ENCODE assay signal across 8 mouse cellular contexts in the genomic region with DNA sequence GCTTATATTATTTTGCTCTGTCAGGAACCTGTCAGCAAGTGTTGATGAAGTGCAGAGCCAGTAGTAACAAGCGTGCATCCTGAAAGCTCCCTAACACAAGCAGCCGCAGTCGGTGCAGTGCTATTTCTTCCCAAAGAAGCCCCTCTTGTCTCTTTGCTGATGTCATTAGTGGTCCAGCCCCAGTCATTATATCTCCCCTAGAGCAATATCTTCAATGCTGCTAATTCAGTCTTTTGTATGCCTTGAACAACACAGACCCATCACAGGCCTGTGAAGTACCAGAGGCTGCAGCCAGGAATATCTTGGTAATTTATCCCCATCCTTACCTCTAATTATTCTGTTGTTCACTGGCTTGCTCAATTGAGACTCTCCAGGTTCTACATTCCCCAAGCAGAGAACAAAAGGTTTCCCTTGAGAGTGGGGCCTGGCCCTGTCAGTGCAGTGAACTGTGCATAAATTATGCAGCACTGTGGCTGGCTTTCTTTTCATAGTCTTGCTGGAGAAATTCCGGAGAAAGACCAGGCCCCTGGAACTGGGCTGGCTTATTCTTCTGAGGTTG.
DNase-seq lines count a peak whose midpoint lies in the region; ATAC-seq and TF ChIP-seq lines count a peak whose summit lies in the region.

No protein-coding gene starts in this region.

- no peaks in the 10 kb centered on the region for H3K27me3 ChIP-seq in heart, embryonic 14.5 days (ENCODE audit: control insufficient read depth, insufficient read depth, low read length)
- no peaks in the 10 kb centered on the region for H3K27me3 ChIP-seq in forebrain, embryonic 13.5 days
- no peaks in the 10 kb centered on the region for H3K27me3 ChIP-seq in kidney, postnatal 0 days (ENCODE audit: insufficient read depth, low read length)

- H3K4me3 ChIP-seq in heart, embryonic 14.5 days (ENCODE audit: control insufficient read depth in 1 of 2, insufficient read depth in 1 of 2, low read depth in 1 of 2, low read length in 2 of 2) = no peak overlapping the region
- no peak overlapping the region for H3K4me3 ChIP-seq in forebrain, embryonic 13.5 days
- no peak overlapping the region for H3K4me3 ChIP-seq in kidney, postnatal 0 days (replicated peaks; ENCODE audit: low read depth, low read length)

- TF ChIP-seq CTCF in kidney, postnatal 0 days (IDR thresholded peaks at IDR 0.05; ENCODE audit: low read depth) = no peak

- H3K4me1 ChIP-seq in heart, embryonic 14.5 days (ENCODE audit: control insufficient read depth in 2 of 2, insufficient read depth in 2 of 2, low read length in 2 of 2) = peaks cover 2 to 8% of the 10 kb centered on the region in 2 experiments; a peak in 2 of 4 replicates
- peaks cover 24% of the 10 kb centered on the region for H3K4me1 ChIP-seq in forebrain, embryonic 13.5 days
- H3K4me1 ChIP-seq in kidney, postnatal 0 days (replicated peaks; ENCODE audit: insufficient read depth, low read length) = no peaks in the 10 kb centered on the region

- H3K36me3 ChIP-seq in heart, embryonic 14.5 days (ENCODE audit: control insufficient read depth, insufficient read depth, low read length) = no peaks in the 10 kb centered on the region
- H3K36me3 ChIP-seq in forebrain, embryonic 13.5 days (ENCODE audit: poor library complexity, severe bottlenecking) = no peaks in the 10 kb centered on the region
- no peaks in the 10 kb centered on the region for H3K36me3 ChIP-seq in kidney, postnatal 0 days (ENCODE audit: insufficient read depth, low read length)

- H3K9ac ChIP-seq in heart, embryonic 14.5 days (ENCODE audit: low read length) = no peak overlapping the region
- no peak overlapping the region for H3K9ac ChIP-seq in forebrain, embryonic 13.5 days
- H3K9ac ChIP-seq in kidney, postnatal 0 days (ENCODE audit: low read depth, low read length) = no peak overlapping the region

- DNase-seq in heart, adult 8-10 months (ENCODE audit: low spot score) = no peak
- DNase-seq in kidney, postnatal 0 days (ENCODE audit: low spot score) = peak; percentile 89
- peak; percentile 92 for DNase-seq in retina, postnatal 1 day
- no peak for DNase-seq in layer of hippocampus, adult 9-10 months (ENCODE audit: low spot score)
- DNase-seq in left cerebral cortex, adult 18-20 months (ENCODE audit: low spot score in 2 of 2) = no peak

- H3K4me2 ChIP-seq in heart, embryonic 14.5 days (ENCODE audit: low read length) = no peak overlapping the region
- H3K4me2 ChIP-seq in forebrain, embryonic 13.5 days = no peak overlapping the region
- no peak overlapping the region for H3K4me2 ChIP-seq in kidney, postnatal 0 days (ENCODE audit: low read length)

- ATAC-seq in heart, embryonic 14.5 days (ENCODE audit: insufficient number of reproducible peaks, insufficient read depth, low FRiP score, low read depth) = peak; percentile 17; the same call in 1 of the 2 replicates
- peak; percentile 92 for ATAC-seq in forebrain, embryonic 13.5 days
- ATAC-seq in kidney, postnatal 0 days (replicated peaks; ENCODE audit: low FRiP score, low read depth) = peak; percentile 89
- no peak for ATAC-seq in megakaryocyte-erythroid progenitor cell, adult 5-6 weeks (replicated peaks; ENCODE audit: low FRiP score, low TSS enrichment, poor library complexity, severe bottlenecking)

- H3K9me3 ChIP-seq in heart, embryonic 14.5 days (ENCODE audit: control insufficient read depth, low read length) = no peaks in the 10 kb centered on the region
- no peaks in the 10 kb centered on the region for H3K9me3 ChIP-seq in forebrain, embryonic 13.5 days (replicated peaks)
- H3K9me3 ChIP-seq in kidney, postnatal 0 days (replicated peaks; ENCODE audit: low read length) = no peaks in the 10 kb centered on the region

- peak overlapping the region in 1 of 2 experiments; percentile 43; a peak in 2 of 4 replicates for H3K27ac ChIP-seq in heart, embryonic 14.5 days (replicated peaks in 1 of 2; ENCODE audit: control insufficient read depth in 1 of 2, insufficient read depth in 1 of 2, low read depth in 2 of 2, low read length in 2 of 2)
- peak overlapping the region; percentile 81 for H3K27ac ChIP-seq in forebrain, embryonic 13.5 days
- peak overlapping the region; percentile 43 for H3K27ac ChIP-seq in kidney, postnatal 0 days

- 12% methylated on average over 4 of the region's 4 CpGs for WGBS in heart, embryonic 14.5 days
- 1% methylated on average over 4 of the region's 4 CpGs for WGBS in forebrain, embryonic 13.5 days
- 18% methylated on average over 4 of the region's 4 CpGs for WGBS in kidney, postnatal 0 days

Comparison
In these comparisons a context has a peak if more than half of its experiments do, and no peak if none do; other contexts are left out.
1. DNase-seq: peak in kidney, postnatal 0 days (single experiment) and retina, postnatal 1 day (single experiment); none in heart, adult 8-10 months (single experiment), layer of hippocampus, adult 9-10 months (single experiment) and left cerebral cortex, adult 18-20 months (0 of 2).